Mouse (Mus musculus): ENCODE results near the gene Cabin1. TPM values are rescaled to one million over a fixed set of nuclear protein-coding genes. Genes with fewer than 3 reads are reported as not detected.

Cabin1 gene
- polyA plus RNA-seq, 2 experiments, result 11.2 to 13.7 TPM

GRCm38 (mm10) chr10:75695521-75695920, 68.6 kb downstream of the Cabin1 start:
- H3K27ac ChIP-seq, result peak overlapping the region; percentile 98
- no peaks in the 10 kb centered on the region for H3K27me3 ChIP-seq (ENCODE audit: control insufficient read depth, insufficient read depth, low read length)
- DNase-seq (ENCODE audit: low read depth in 3 of 3, low spot score in 3 of 3), result no peak
- H3K4me1 ChIP-seq (replicated peaks; ENCODE audit: control insufficient read depth in 2 of 2, insufficient read depth in 2 of 2, low read length in 1 of 2), result peaks cover 45 to 52% of the 10 kb centered on the region in 2 experiments
- no peak overlapping the region for H3K4me2 ChIP-seq (ENCODE audit: low read depth)
- H3K9ac ChIP-seq (replicated peaks), result peak overlapping the region; percentile 55; the same call in 1 of the 2 replicates
- no peak for TF ChIP-seq CTCF (IDR thresholded peaks at IDR 0.05; ENCODE audit: low read depth)
- no peak for TF ChIP-seq EP300 (IDR thresholded peaks at IDR 0.05; ENCODE audit: low read depth)
- ATAC-seq (ENCODE audit: insufficient read depth), result no peak
- peaks cover 34% of the 10 kb centered on the region for H3K36me3 ChIP-seq (replicated peaks; ENCODE audit: control insufficient read depth, insufficient read depth, low read depth)
- no peaks in the 10 kb centered on the region for H3K9me3 ChIP-seq (ENCODE audit: control insufficient read depth, low read length)
- WGBS (ENCODE audit: insufficient replicate concordance), result 89% methylated on average over 2 of the region's 2 CpGs
- H3K4me3 ChIP-seq (ENCODE audit: insufficient read depth in 1 of 2, low read depth in 2 of 2, low read length in 2 of 2), result no peak overlapping the region

- H3K9ac ChIP-seq (replicated peaks), result 0 out of 2 replicates have a peak overlapping the region, but pooled peaks have one; percentile 10
- 86% methylated on average over 5 of the region's 5 CpGs for WGBS (ENCODE audit: insufficient replicate concordance)
- no peak overlapping the region for H3K4me3 ChIP-seq (ENCODE audit: insufficient read depth in 1 of 2, low read depth in 2 of 2, low read length in 2 of 2)
- no peaks in the 10 kb centered on the region for H3K27me3 ChIP-seq (ENCODE audit: control insufficient read depth, insufficient read depth, low read length)
- peaks cover 34% of the 10 kb centered on the region for H3K36me3 ChIP-seq (replicated peaks; ENCODE audit: control insufficient read depth, insufficient read depth, low read depth)
- ATAC-seq (ENCODE audit: insufficient read depth), result no peak
- H3K9me3 ChIP-seq (ENCODE audit: control insufficient read depth, low read length), result no peaks in the 10 kb centered on the region
- TF ChIP-seq EP300 (IDR thresholded peaks at IDR 0.05; ENCODE audit: low read depth) (no peak), CTCF (IDR thresholded peaks at IDR 0.05; ENCODE audit: low read depth) (no peak)
- DNase-seq (ENCODE audit: low read depth in 3 of 3, low spot score in 3 of 3), result no peak
- peak overlapping the region; percentile 98 for H3K27ac ChIP-seq
- no peak overlapping the region for H3K4me2 ChIP-seq (ENCODE audit: low read depth)
- H3K4me1 ChIP-seq (replicated peaks; ENCODE audit: control insufficient read depth in 2 of 2, insufficient read depth in 2 of 2, low read length in 1 of 2), result peaks cover 45 to 52% of the 10 kb centered on the region in 2 experiments
Observed at GRCm38 (mm10) chr10:75695078-75695477, 69.1 kb downstream of the Cabin1 start.

- DNase-seq (ENCODE audit: low read depth in 3 of 3, low spot score in 3 of 3) (no peak), ATAC-seq (ENCODE audit: insufficient read depth) (no peak)
- Histone ChIP-seq H3K36me3 (replicated peaks; ENCODE audit: control insufficient read depth, insufficient read depth, low read depth) (peaks cover 31% of the 10 kb centered on the region), H3K9ac (replicated peaks) (no peak overlapping the region), H3K4me1 (replicated peaks; ENCODE audit: control insufficient read depth in 2 of 2, insufficient read depth in 2 of 2, low read length in 1 of 2) (peaks cover 45 to 51% of the 10 kb centered on the region in 2 experiments), H3K4me2 (ENCODE audit: low read depth) (no peak overlapping the region), H3K4me3 (ENCODE audit: insufficient read depth in 1 of 2, low read depth in 2 of 2, low read length in 2 of 2) (no peak overlapping the region), H3K27me3 (ENCODE audit: control insufficient read depth, insufficient read depth, low read length) (no peaks in the 10 kb centered on the region), H3K9me3 (ENCODE audit: control insufficient read depth, low read length) (no peaks in the 10 kb centered on the region), H3K27ac (no peak overlapping the region; the same call in 1 of the 2 replicates)
- TF ChIP-seq CTCF (IDR thresholded peaks at IDR 0.05; ENCODE audit: low read depth) (no peak), EP300 (IDR thresholded peaks at IDR 0.05; ENCODE audit: low read depth) (no peak)
- WGBS (ENCODE audit: insufficient replicate concordance), result 86% methylated on average over 9 of the region's 9 CpGs
Observed at GRCm38 (mm10) chr10:75694567-75694966, 69.6 kb downstream of the Cabin1 start.

- no peak for DNase-seq (ENCODE audit: low read depth in 3 of 3, low spot score in 3 of 3)
- peak overlapping the region; percentile 33; the same call in 1 of the 2 replicates for H3K27ac ChIP-seq
- no peak for TF ChIP-seq CTCF (IDR thresholded peaks at IDR 0.05; ENCODE audit: low read depth)
- TF ChIP-seq EP300 (IDR thresholded peaks at IDR 0.05; ENCODE audit: low read depth), result no peak
Observed at GRCm38 (mm10) chr10:75693451-75694233, 70.5 kb downstream of the Cabin1 start.

GRCm38 (mm10) chr10:75688598-75688997, 75.5 kb downstream of the Cabin1 start:
- H3K27ac ChIP-seq, result no peak overlapping the region
- DNase-seq (ENCODE audit: low read depth in 3 of 3, low spot score in 3 of 3) (no peak), ATAC-seq (ENCODE audit: insufficient read depth) (no peak)
- no peak overlapping the region for H3K4me3 ChIP-seq (ENCODE audit: insufficient read depth in 1 of 2, low read depth in 2 of 2, low read length in 2 of 2)
- H3K9ac ChIP-seq (replicated peaks), result no peak overlapping the region
- WGBS (ENCODE audit: insufficient replicate concordance), result 90% methylated on average over 2 of the region's 2 CpGs
- no peak overlapping the region for H3K4me2 ChIP-seq (ENCODE audit: low read depth)
- H3K36me3 ChIP-seq (replicated peaks; ENCODE audit: control insufficient read depth, insufficient read depth, low read depth), result peaks cover 22% of the 10 kb centered on the region
- H3K9me3 ChIP-seq (ENCODE audit: control insufficient read depth, low read length), result no peaks in the 10 kb centered on the region
- H3K4me1 ChIP-seq (replicated peaks; ENCODE audit: control insufficient read depth in 2 of 2, insufficient read depth in 2 of 2, low read length in 1 of 2), result peaks cover under 1 to 2% of the 10 kb centered on the region in 2 experiments; a peak in 2 of 4 replicates
- no peak for TF ChIP-seq CTCF (IDR thresholded peaks at IDR 0.05; ENCODE audit: low read depth)
- no peak for TF ChIP-seq EP300 (IDR thresholded peaks at IDR 0.05; ENCODE audit: low read depth)
- no peaks in the 10 kb centered on the region for H3K27me3 ChIP-seq (ENCODE audit: control insufficient read depth, insufficient read depth, low read length)

More at GRCm38 (mm10) chr10:75693451-75694233, 70.5 kb downstream of the Cabin1 start:
- Histone ChIP-seq H3K4me3 (ENCODE audit: insufficient read depth in 1 of 2, low read depth in 2 of 2, low read length in 2 of 2) (no peak overlapping the region), H3K4me1 (replicated peaks; ENCODE audit: control insufficient read depth in 2 of 2, insufficient read depth in 2 of 2, low read length in 1 of 2) (peaks cover 39 to 42% of the 10 kb centered on the region in 2 experiments), H3K4me2 (ENCODE audit: low read depth) (no peak overlapping the region), H3K9ac (replicated peaks) (no peak overlapping the region), H3K36me3 (replicated peaks; ENCODE audit: control insufficient read depth, insufficient read depth, low read depth) (peaks cover 33% of the 10 kb centered on the region), H3K9me3 (ENCODE audit: control insufficient read depth, low read length) (no peaks in the 10 kb centered on the region), H3K27me3 (ENCODE audit: control insufficient read depth, insufficient read depth, low read length) (no peaks in the 10 kb centered on the region)
- WGBS (ENCODE audit: insufficient replicate concordance), result 77% methylated on average over 11 of the region's 11 CpGs
- no peak for ATAC-seq (ENCODE audit: insufficient read depth)
